Mouse (Mus musculus) skeletal muscle tissue, adult 2 months (tissue): ENCODE measurements around the gene Col9a2.
"Not testable (repeated sequence)": the region's sequence is repeated elsewhere in the genome, so short reads cannot be mapped to it uniquely, and the experiment has no call there.

ENCODE experiments used
- DNase-seq: peaks from one replicate; pipeline ENCODE4 v3.0.0-alpha.2; 2012; ENCODE audit warnings: low read depth, low spot score

The Col9a2 gene

GRCm38 (mm10) chr4:121021911-121022310 is 17.3 kb upstream of the Col9a2 start:
- no peak for DNase-seq

GRCm38 (mm10) chr4:121023464-121023863 is 15.7 kb upstream of the Col9a2 start:
- no peak for DNase-seq

GRCm38 (mm10) chr4:121023941-121024340 is 15.2 kb upstream of the Col9a2 start:
- peak; percentile 44 for DNase-seq

GRCm38 (mm10) chr4:121025681-121026080 is 13.5 kb upstream of the Col9a2 start:
- DNase-seq: no peak

- DNase-seq: no peak
Measured at GRCm38 (mm10) chr4:121028146-121028545, 11.0 kb upstream of the Col9a2 start.

GRCm38 (mm10) chr4:121028659-121029392 is 10.4 kb upstream of the Col9a2 start:
- no peak for DNase-seq

- no peak for DNase-seq
Measured at GRCm38 (mm10) chr4:121029632-121030031, 9.6 kb upstream of the Col9a2 start.

- no peak for DNase-seq
Measured at GRCm38 (mm10) chr4:121031440-121031839, 7.7 kb upstream of the Col9a2 start.

- no peak for DNase-seq
Measured at GRCm38 (mm10) chr4:121033006-121033405, 6.2 kb upstream of the Col9a2 start.

- DNase-seq: no peak
Measured at GRCm38 (mm10) chr4:121040323-121040722, 1.1 kb downstream of the Col9a2 start.

GRCm38 (mm10) chr4:121040897-121041671 is 1.9 kb downstream of the Col9a2 start:
- DNase-seq: peak; percentile 21

GRCm38 (mm10) chr4:121042472-121042871 is 3.3 kb downstream of the Col9a2 start:
- no peak for DNase-seq

GRCm38 (mm10) chr4:121042946-121043345 is 3.8 kb downstream of the Col9a2 start:
- DNase-seq: no peak

- no peak for DNase-seq
Measured at GRCm38 (mm10) chr4:121051863-121052262, 12.7 kb downstream of the Col9a2 start.

GRCm38 (mm10) chr4:121052454-121053323 is 13.5 kb downstream of the Col9a2 start:
- no peak for DNase-seq

GRCm38 (mm10) chr4:121056342-121056741 is 17.2 kb downstream of the Col9a2 start:
- no peak for DNase-seq

GRCm38 (mm10) chr4:121057032-121057431 is 17.8 kb downstream of the Col9a2 start:
- no peak for DNase-seq

GRCm38 (mm10) chr4:121059218-121059617 is 20.0 kb downstream of the Col9a2 start:
- DNase-seq: not testable (repeated sequence)

GRCm38 (mm10) chr4:121065336-121065735 is 26.2 kb downstream of the Col9a2 start:
- peak; percentile 9 for DNase-seq

- DNase-seq: no peak
Measured at GRCm38 (mm10) chr4:121074250-121074649, 35.1 kb downstream of the Col9a2 start.

GRCm38 (mm10) chr4:121077915-121078646 is 38.9 kb downstream of the Col9a2 start:
- no peak for DNase-seq
